Mouse (Mus musculus) lung, postnatal 0 days (tissue): ENCODE data around the gene Birc2.

Experiments
- CTCF ChIP-seq: IDR thresholded peaks from 2 replicates; pipeline ENCODE4 v1.5.1; 2016; ENCODE audit warnings: antibody characterized with exemption, mild to moderate bottlenecking
- EP300 ChIP-seq: IDR thresholded peaks from 2 replicates; pipeline ENCODE4 v1.6.1; 2016; ENCODE audit warnings: antibody characterized with exemption, mild to moderate bottlenecking, control low read depth

GRCm38 (mm10) chr9:7835302-7835701, 1.6 kb downstream of the Birc2 start:
- no peak for TF ChIP-seq CTCF
- TF ChIP-seq EP300: no peak
